In genomic region chr11:120948328-120948727, GRCm38 (mm10) we compare ENCODE assay signal across 8 mouse cellular contexts. TPM values are rescaled to one million over a fixed set of nuclear protein-coding genes. Genes with fewer than 3 reads are reported as not detected.
DNase-seq lines count a peak whose midpoint lies in the region; ATAC-seq and TF ChIP-seq lines count a peak whose summit lies in the region.

Gene Slc16a3, plus strand, starts transcription at chr11:120948480.

- WGBS in kidney, adult 2 months, result 22% methylated on average over 12 of the region's 12 CpGs
- 22% methylated on average over 12 of the region's 12 CpGs for WGBS in lung, embryonic 16.5 days

- ATAC-seq in hematopoietic stem cell, adult 5-6 weeks (replicated peaks in 1 of 2; ENCODE audit: insufficient read depth in 1 of 2, low FRiP score in 2 of 2, low TSS enrichment in 1 of 2, low read depth in 1 of 2, poor library complexity in 2 of 2, severe bottlenecking in 2 of 2), result peak; percentile 54 to 57; a peak in 3 of 4 replicates
- ATAC-seq in lung, embryonic 16.5 days (ENCODE audit: low read depth), result no peak
- no peak for ATAC-seq in frontal cortex, adult (ENCODE audit: low TSS enrichment)

- no peak for TF ChIP-seq POLR2A in kidney, adult 2 months (IDR thresholded peaks at IDR 0.05; ENCODE audit: low read depth, low read length)
- no peak for TF ChIP-seq POLR2A in brain, embryonic 14.5 days (IDR thresholded peaks at IDR 0.05; ENCODE audit: borderline replicate concordance, extremely low read depth, insufficient read depth, insufficient read length, poor library complexity, severe bottlenecking)

- no peak within 1 kb of the TSS for H3K27ac ChIP-seq in kidney, adult 2 months (ENCODE audit: insufficient read depth, low read depth, low read length)
- H3K27ac ChIP-seq in lung, embryonic 16.5 days (ENCODE audit: low read length), result 0 out of 2 replicates have a peak within 1 kb of the TSS, but pooled peaks have one; percentile 15

- peak within 1 kb of the TSS; percentile 67 for H3K9ac ChIP-seq in lung, embryonic 16.5 days (ENCODE audit: low read length)

- H3K4me3 ChIP-seq in kidney, adult 2 months (ENCODE audit: insufficient read depth, low read depth, low read length), result peak within 1 kb of the TSS; percentile 27
- H3K4me3 ChIP-seq in lung, embryonic 16.5 days (ENCODE audit: low read length), result peak within 1 kb of the TSS; percentile 55

- H3K9me3 ChIP-seq in lung, embryonic 16.5 days (ENCODE audit: control insufficient read depth, low read length), result no peaks in the 10 kb centered on the region

- H3K4me2 ChIP-seq in lung, embryonic 16.5 days (ENCODE audit: low read depth, low read length), result peak within 1 kb of the TSS; percentile 78

- H3K36me3 ChIP-seq in kidney, adult 2 months (ENCODE audit: control insufficient read depth, insufficient read depth, low read length), result no peaks in the 10 kb centered on the region
- no peaks in the 10 kb centered on the region for H3K36me3 ChIP-seq in lung, embryonic 16.5 days (ENCODE audit: control insufficient read depth, insufficient read depth, low read length)

- no peaks in the 10 kb centered on the region for H3K27me3 ChIP-seq in kidney, adult 2 months (replicated peaks; ENCODE audit: control insufficient read depth, insufficient read depth, low read length)
- H3K27me3 ChIP-seq in lung, embryonic 16.5 days (ENCODE audit: control insufficient read depth, insufficient read depth, low read depth, low read length), result no peaks in the 10 kb centered on the region

- DNase-seq in kidney, adult 2 months, result peak; percentile 17
- DNase-seq in kidney, postnatal 10 days, result no peak
- no peak for DNase-seq in brain, embryonic 14.5 days (ENCODE audit: low read depth)
- DNase-seq in frontal cortex, postnatal 36 days (ENCODE audit: low spot score in 2 of 2), result no peak
- DNase-seq in urinary bladder, postnatal 14 days (ENCODE audit: low spot score), result no peak

- TF ChIP-seq CTCF in kidney, adult 2 months (conservative IDR thresholded peaks at IDR 0.05; ENCODE audit: insufficient read depth, insufficient read length, low read depth, low read length), result no peak
- no peak for TF ChIP-seq CTCF in brain, embryonic 14.5 days (IDR thresholded peaks at IDR 0.05; ENCODE audit: borderline replicate concordance, extremely low read depth, insufficient read depth, insufficient read length)

- no peaks in the 10 kb centered on the region for H3K4me1 ChIP-seq in kidney, adult 2 months (ENCODE audit: control insufficient read depth, insufficient read depth, low read length)
- H3K4me1 ChIP-seq in lung, embryonic 16.5 days (replicated peaks; ENCODE audit: control insufficient read depth, insufficient read depth, low read length), result peaks cover 25% of the 10 kb centered on the region

RNA-seq across cellular contexts. Expression of gene Slc16a3, which starts in this region (rescaled TPM):
- 2.0 and 2.9 TPM in 2 replicates for polyA plus RNA-seq in kidney, adult 2 months (2012; rRNA removed)
- polyA plus RNA-seq in brain, embryonic 14.5 days (2012; rRNA removed), result 9.4 and 10.9 TPM in 2 replicates
- total RNA-seq in hematopoietic stem cell, adult 5-6 weeks (2017), result 2.0 and 8.8 TPM in 2 replicates
- polyA plus RNA-seq in lung, embryonic 16.5 days (2015; fragmentation: Nextera tagmentation; extraction: Ambion mirVana), result 52.2 and 62.5 TPM in 2 replicates

Comparison
In these comparisons a context has a peak if more than half of its experiments do, and no peak if none do; other contexts are left out.
1. ATAC-seq: peak in hematopoietic stem cell, adult 5-6 weeks (2 of 2); none in lung, embryonic 16.5 days (single experiment) and frontal cortex, adult (single experiment).